Mouse (Mus musculus) thymus, adult 2 months (tissue): ENCODE measurements around the gene Macrod2.

ENCODE experiments used
- CTCF ChIP-seq: fragments of 200-500 bp; IDR thresholded peaks from 2 replicates; pipeline ENCODE4 v1.5.1; 2012; ENCODE audit warnings: mild to moderate bottlenecking, control low read depth, low read length, moderate library complexity, borderline replicate concordance; ENCODE audit not compliant: control insufficient read depth, poor library complexity, insufficient read depth; ENCODE audit errors: extremely low read depth
- POLR2A ChIP-seq: fragments of 200-500 bp; IDR thresholded peaks from 2 replicates; pipeline ENCODE4 v1.6.1; 2012; ENCODE audit warnings: mild to moderate bottlenecking, low read length, control low read depth, moderate library complexity; ENCODE audit not compliant: control insufficient read depth, poor library complexity, insufficient read depth; ENCODE audit errors: extremely low read depth

DNA sequence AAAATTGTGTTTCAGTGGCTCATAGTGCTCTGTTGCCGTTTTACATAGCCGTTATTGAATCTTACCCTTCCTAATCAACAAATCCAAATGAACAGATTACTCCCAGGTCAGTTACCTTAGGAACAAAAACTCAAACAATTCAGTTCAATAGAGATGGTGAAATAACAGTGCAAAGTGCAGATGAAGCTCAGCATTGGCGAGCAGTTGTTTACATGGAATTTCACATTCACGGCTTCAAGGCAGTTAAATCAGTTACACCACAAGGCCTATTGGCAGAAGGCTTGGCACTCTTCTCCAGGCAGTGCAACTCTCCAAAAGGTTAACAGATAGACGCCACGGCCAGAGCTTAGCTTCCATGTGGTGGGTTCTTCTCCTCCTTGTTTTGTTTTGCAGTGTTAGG is 377.7 kb downstream of the Macrod2 start:
- TF ChIP-seq POLR2A (no peak), CTCF (no peak)
